Mouse (Mus musculus): Measurements from ENCODE around the gene Arpp19. TPM values are rescaled to one million over a fixed set of nuclear protein-coding genes. Genes with fewer than 3 reads are reported as not detected.

The Arpp19 gene
- total RNA-seq, 2 experiments from 2014 or later, result 147 to 158 TPM

GRCm38 (mm10) chr9:75087823-75088222 is 50.4 kb downstream of the Arpp19 start:
- intact Hi-C loops (cut with DNase I), result no loop called here
- DNase-seq (ENCODE audit: low spot score), result no peak

- DNase-seq (ENCODE audit: low spot score), result no peak
- intact Hi-C loops (cut with DNase I), result no loop called here
Measured at GRCm38 (mm10) chr9:75089285-75089684, 51.9 kb downstream of the Arpp19 start.

- intact Hi-C loops (cut with DNase I), result no loop called here
- DNase-seq (ENCODE audit: low spot score), result no peak
Measured at GRCm38 (mm10) chr9:75092134-75092533, 54.7 kb downstream of the Arpp19 start.

- intact Hi-C loops (cut with DNase I), result no loop called here
- DNase-seq (ENCODE audit: low spot score), result no peak
Measured at GRCm38 (mm10) chr9:75094762-75095161, 57.3 kb downstream of the Arpp19 start.

- DNase-seq (ENCODE audit: low spot score), result no peak
- intact Hi-C loops (cut with DNase I), result no loop called here
Measured at GRCm38 (mm10) chr9:75098937-75099336, 61.5 kb downstream of the Arpp19 start.

GRCm38 (mm10) chr9:75100157-75100781 is 62.9 kb downstream of the Arpp19 start:
- no peak for DNase-seq (ENCODE audit: low spot score)
- intact Hi-C loops (cut with DNase I), result no loop called here

GRCm38 (mm10) chr9:75102131-75102530 is 64.7 kb downstream of the Arpp19 start:
- intact Hi-C loops (cut with DNase I), result no loop called here
- no peak for DNase-seq (ENCODE audit: low spot score)

Other genes starting within 250 kb of the Arpp19 start
- not detected for gene Onecut1, start 175.7 kb upstream of the Arpp19 start, total RNA-seq (2021)
- 10 to 100 TPM; 25.2 to 28.8 TPM for gene Fam214a, start 84.7 kb upstream of the Arpp19 start, total RNA-seq (2021)
- 10 to 100 TPM; 11.0 to 11.7 TPM for gene Myo5a, start 33.4 kb downstream of the Arpp19 start, total RNA-seq (2021)
- gene Myo5c, start 194.4 kb downstream of the Arpp19 start, total RNA-seq (2021), result 1 to 10 TPM; 5.6 to 7.1 TPM